In the genomic region with DNA sequence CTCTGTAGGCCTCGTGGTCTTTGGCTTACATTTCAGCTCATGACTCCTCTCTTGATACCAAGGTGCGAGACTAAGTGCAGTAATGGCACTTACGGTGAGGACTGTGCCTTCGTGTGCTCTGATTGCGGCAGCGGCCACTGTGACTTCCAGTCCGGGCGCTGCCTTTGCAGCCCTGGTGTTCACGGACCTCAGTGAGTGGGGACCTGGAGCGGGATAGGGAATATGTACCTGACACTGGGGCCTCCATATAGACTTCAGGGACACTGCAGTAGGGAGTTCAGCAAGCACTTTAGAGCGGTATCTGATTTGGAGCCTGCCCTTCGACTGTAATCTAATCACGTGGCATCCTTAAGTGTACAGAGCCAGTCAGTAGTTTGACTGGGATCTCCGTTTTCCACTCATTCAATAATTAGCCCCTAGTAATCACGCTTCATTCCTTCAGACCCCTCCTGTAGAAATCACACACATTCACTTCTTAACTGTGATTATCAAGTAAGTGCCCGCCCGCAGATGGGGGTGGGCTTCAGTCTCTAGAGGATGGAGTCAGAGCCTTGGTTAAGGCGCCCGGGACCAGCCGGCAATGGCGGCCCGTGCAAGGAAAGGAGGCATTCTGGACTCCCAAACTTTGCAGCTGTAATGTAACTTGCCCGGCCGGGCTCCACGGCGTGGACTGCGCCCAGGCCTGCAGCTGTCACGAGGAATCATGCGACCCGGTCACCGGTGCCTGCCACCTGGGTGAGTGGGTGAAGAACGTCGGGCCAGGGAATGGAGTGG, we compare ENCODE assay signal across 9 mouse cellular contexts. TPM values are rescaled to one million over a fixed set of nuclear protein-coding genes. Genes with fewer than 3 reads are reported as not detected.
A peak's percentile ranks its signal among the peaks of the same experiment; 100 is the strongest.
DNase-seq lines count a peak whose midpoint lies in the region; ATAC-seq lines count a peak whose summit lies in the region.
"Had no signal": no experiment of that assay in that cellular context is flagged by ENCODE, and none has a peak within 500 bp of the region (broad histone marks: within the 10 kb centered on the region; RNA-seq: fewer than 3 reads in every experiment).

No protein-coding gene starts in this region.

- H3K4me2 ChIP-seq in heart, embryonic 16.5 days (ENCODE audit: low read depth, low read length), result peak overlapping the region; percentile 74
- peak overlapping the region; percentile 62 for H3K4me2 ChIP-seq in hindbrain, embryonic 13.5 days
- H3K4me2 ChIP-seq in midbrain, embryonic 14.5 days (ENCODE audit: low read length), result peak overlapping the region; percentile 59

- intact Hi-C loops in heart, postnatal 14 days (cut with DNase I), result no loop called here

- no peaks in the 10 kb centered on the region for H3K36me3 ChIP-seq in heart, embryonic 16.5 days (ENCODE audit: control insufficient read depth, insufficient read depth)
- no peaks in the 10 kb centered on the region for H3K36me3 ChIP-seq in hindbrain, embryonic 13.5 days
- no peaks in the 10 kb centered on the region for H3K36me3 ChIP-seq in midbrain, embryonic 14.5 days (ENCODE audit: control insufficient read depth, insufficient read depth, low read length)

- no peaks in the 10 kb centered on the region for H3K9me3 ChIP-seq in heart, embryonic 16.5 days (replicated peaks; ENCODE audit: control insufficient read depth, low read length)
- no peaks in the 10 kb centered on the region for H3K9me3 ChIP-seq in hindbrain, embryonic 13.5 days
- no peaks in the 10 kb centered on the region for H3K9me3 ChIP-seq in midbrain, embryonic 14.5 days (ENCODE audit: control insufficient read depth, low read length)

- 31% methylated on average over 33 of the region's 33 CpGs for WGBS in heart, embryonic 16.5 days
- WGBS in hindbrain, embryonic 13.5 days, result 8% methylated on average over 33 of the region's 33 CpGs
- 5% methylated on average over 33 of the region's 33 CpGs for WGBS in midbrain, embryonic 14.5 days

- H3K9ac ChIP-seq in heart, embryonic 16.5 days (ENCODE audit: low read length), result peak overlapping the region; percentile 26; the same call in 1 of the 2 replicates
- peak overlapping the region; percentile 63; the same call in 1 of the 2 replicates for H3K9ac ChIP-seq in hindbrain, embryonic 13.5 days
- H3K9ac ChIP-seq in midbrain, embryonic 14.5 days (replicated peaks; ENCODE audit: low read length), result peak overlapping the region; percentile 31; the same call in 1 of the 2 replicates

- H3K27me3 ChIP-seq in heart, embryonic 16.5 days (ENCODE audit: control insufficient read depth, insufficient read depth, low read length), result peaks cover 68% of the 10 kb centered on the region
- peaks cover 84% of the 10 kb centered on the region for H3K27me3 ChIP-seq in hindbrain, embryonic 13.5 days
- peaks cover 82% of the 10 kb centered on the region for H3K27me3 ChIP-seq in midbrain, embryonic 14.5 days (ENCODE audit: control insufficient read depth, insufficient read depth, low read length)

- H3K4me3 ChIP-seq in heart, embryonic 16.5 days (ENCODE audit: low read length), result peak overlapping the region; percentile 52
- peak overlapping the region; percentile 40 for H3K4me3 ChIP-seq in hindbrain, embryonic 13.5 days
- H3K4me3 ChIP-seq in midbrain, embryonic 14.5 days (replicated peaks; ENCODE audit: low read depth, low read length), result peak overlapping the region; percentile 35

- H3K4me1 ChIP-seq in heart, embryonic 16.5 days (ENCODE audit: control insufficient read depth, insufficient read depth, low read length), result peaks cover 38% of the 10 kb centered on the region
- H3K4me1 ChIP-seq in hindbrain, embryonic 13.5 days (replicated peaks), result peaks cover 55% of the 10 kb centered on the region
- peaks cover 18% of the 10 kb centered on the region for H3K4me1 ChIP-seq in midbrain, embryonic 14.5 days (ENCODE audit: control insufficient read depth, insufficient read depth, low read length)

- H3K27ac ChIP-seq in heart, embryonic 16.5 days (ENCODE audit: low read length), result no peak overlapping the region
- no peak overlapping the region for H3K27ac ChIP-seq in hindbrain, embryonic 13.5 days
- no peak overlapping the region for H3K27ac ChIP-seq in midbrain, embryonic 14.5 days (replicated peaks; ENCODE audit: low read depth, low read length)

- DNase-seq in heart, postnatal 14 days, result no peak
- peak; percentile 34 for DNase-seq in ZHBTc4 (ENCODE audit: low read depth, low spot score)
- peak; percentile 23 for DNase-seq in midbrain, embryonic 14.5 days
- no peak for DNase-seq in adrenal gland, adult (ENCODE audit: inconsistent age in 2 of 2, low spot score in 1 of 2)
- no peak for DNase-seq in T-cell, adult 2 months (ENCODE audit: low spot score)
- DNase-seq in left cerebral cortex, adult 9 months (ENCODE audit: low spot score in 2 of 2), result no peak

- ATAC-seq in heart, embryonic 16.5 days (replicated peaks; ENCODE audit: extremely low read depth, insufficient read depth, low FRiP score), result no peak
- no peak for ATAC-seq in hindbrain, embryonic 13.5 days (ENCODE audit: low FRiP score)
- no peak for ATAC-seq in midbrain, embryonic 14.5 days (ENCODE audit: low FRiP score, low TSS enrichment)

RNA-seq across cellular contexts. Expression of a gene that starts 6.8 kb away (rescaled TPM):
- polyA plus RNA-seq in heart, embryonic 16.5 days (2015; fragmentation: Nextera tagmentation; extraction: Ambion mirVana), result 4.3 and 5.5 TPM in 2 replicates
- total RNA-seq in heart, postnatal 14 days (2021), result 10 to 100 TPM in 1 of 2 experiments, 1 to 10 TPM in 1; 9.8 to 10.2 TPM
- 1.6 and 2.0 TPM in 2 replicates for polyA plus RNA-seq in hindbrain, embryonic 13.5 days (2015; fragmentation: Nextera tagmentation; extraction: Ambion mirVana)
- 0.55 and 1.0 TPM in 2 replicates for polyA plus RNA-seq in midbrain, embryonic 14.5 days (2014; fragmentation: Nextera tagmentation; extraction: Ambion mirVana)
- total RNA-seq: common myeloid progenitor, adult 5-6 weeks had no signal

RNA-seq across cellular contexts. Expression of a gene that starts 29.1 kb away (rescaled TPM):
- not detected in 2 replicates for polyA plus RNA-seq in heart, embryonic 16.5 days (2015; fragmentation: Nextera tagmentation; extraction: Ambion mirVana)
- total RNA-seq in heart, postnatal 14 days (2021), result not detected
- 2.1 and 2.2 TPM in 2 replicates for polyA plus RNA-seq in hindbrain, embryonic 13.5 days (2015; fragmentation: Nextera tagmentation; extraction: Ambion mirVana)
- 2.4 and 5.3 TPM in 2 replicates for polyA plus RNA-seq in midbrain, embryonic 14.5 days (2014; fragmentation: Nextera tagmentation; extraction: Ambion mirVana)
- total RNA-seq: common myeloid progenitor, adult 5-6 weeks had no signal

RNA-seq across cellular contexts. Expression of a gene that starts 34.3 kb away (rescaled TPM):
- polyA plus RNA-seq in heart, embryonic 16.5 days (2015; fragmentation: Nextera tagmentation; extraction: Ambion mirVana), result 2.0 and 2.6 TPM in 2 replicates
- 1 to 10 TPM; 1.5 to 2.5 TPM for total RNA-seq in heart, postnatal 14 days (2021)
- 4.5 and 4.8 TPM in 2 replicates for polyA plus RNA-seq in hindbrain, embryonic 13.5 days (2015; fragmentation: Nextera tagmentation; extraction: Ambion mirVana)
- polyA plus RNA-seq in midbrain, embryonic 14.5 days (2014; fragmentation: Nextera tagmentation; extraction: Ambion mirVana), result 3.8 and 3.9 TPM in 2 replicates

RNA-seq across cellular contexts. Expression of a gene that starts 44.4 kb away (rescaled TPM):
- 36.4 and 39.6 TPM in 2 replicates for polyA plus RNA-seq in heart, embryonic 16.5 days (2015; fragmentation: Nextera tagmentation; extraction: Ambion mirVana)
- 10 to 100 TPM; 18.2 to 21.7 TPM for total RNA-seq in heart, postnatal 14 days (2021)
- polyA plus RNA-seq in hindbrain, embryonic 13.5 days (2015; fragmentation: Nextera tagmentation; extraction: Ambion mirVana), result 70.9 and 77.6 TPM in 2 replicates
- polyA plus RNA-seq in midbrain, embryonic 14.5 days (2014; fragmentation: Nextera tagmentation; extraction: Ambion mirVana), result 75.5 and 75.6 TPM in 2 replicates

Comparison
In these comparisons a context has a peak if more than half of its experiments do, and no peak if none do; other contexts are left out.
1. DNase-seq: peak in ZHBTc4 (single experiment) and midbrain, embryonic 14.5 days (single experiment); none in heart, postnatal 14 days (0 of 2), adrenal gland, adult (0 of 2), T-cell, adult 2 months (single experiment) and left cerebral cortex, adult 9 months (0 of 2).
2. Peak in every context shown above with its lines, with median percentiles within 50 percentile points of each other: H3K4me2 ChIP-seq, H3K4me3 ChIP-seq and H3K9ac ChIP-seq.